Mouse (Mus musculus) stomach, postnatal 0 days (tissue): ENCODE data around the gene Gm28729. TPM values are rescaled to one million over a fixed set of nuclear protein-coding genes. Genes with fewer than 3 reads are reported as not detected.
A peak's percentile ranks its signal among the peaks of the same experiment; 100 is the strongest.
"Not testable (repeated sequence)": the region's sequence is repeated elsewhere in the genome, so short reads cannot be mapped to it uniquely, and the experiment has no call there.

ENCODE experiments used
- ATAC-seq: fragments of 200-750 bp; cut with Nextera tagmentation; 2 replicates; pipeline ENCODE4 v1.8.0; 2017; ENCODE audit not compliant: low FRiP score, low TSS enrichment
- DNase-seq: peaks from one replicate; pipeline ENCODE4 v3.0.0-alpha.2; 2016; ENCODE audit warnings: low spot score
- H3K27ac ChIP-seq: fragments of 300-500 bp; sonication (generic); replicated peaks from 2 replicates; pipeline ENCODE4 v1.5.1; 2014; ENCODE audit warnings: mild to moderate bottlenecking, control low read depth
- H3K27me3 ChIP-seq: fragments of 300-500 bp; sonication (generic); 2 replicates; pipeline ENCODE4 v1.6.1; 2014; ENCODE audit warnings: low read length; ENCODE audit not compliant: control insufficient read depth, insufficient read depth
- H3K36me3 ChIP-seq: fragments of 300-500 bp; sonication (generic); 2 replicates; pipeline ENCODE4 v1.6.1; 2014; ENCODE audit warnings: low read length, mixed read lengths; ENCODE audit not compliant: control insufficient read depth, insufficient read depth
- H3K4me1 ChIP-seq: fragments of 300-500 bp; sonication (generic); replicated peaks from 2 replicates; pipeline ENCODE4 v1.6.1; 2014; ENCODE audit warnings: antibody characterized with exemption; ENCODE audit not compliant: control insufficient read depth, insufficient read depth
- H3K4me2 ChIP-seq: fragments of 300-500 bp; sonication (generic); replicated peaks from 2 replicates; pipeline ENCODE4 v1.6.1; 2014; ENCODE audit warnings: low read depth, mild to moderate bottlenecking, control low read depth, moderate library complexity
- H3K4me3 ChIP-seq: fragments of 300-500 bp; sonication (generic); 2 replicates; pipeline ENCODE4 v1.5.1; 2014; ENCODE audit warnings: low read depth, low read length, control low read depth
- H3K9ac ChIP-seq: fragments of 300-500 bp; sonication (generic); 2 replicates; pipeline ENCODE4 v1.6.1; 2014; ENCODE audit warnings: mild to moderate bottlenecking, low read length, control low read depth, mixed read lengths
- H3K9me3 ChIP-seq: fragments of 300-500 bp; sonication (generic); 2 replicates; pipeline ENCODE4 v1.6.1; 2016; ENCODE audit warnings: low read length; ENCODE audit not compliant: control insufficient read depth
- CTCF ChIP-seq: IDR thresholded peaks from 2 replicates; pipeline ENCODE4 v1.5.1; 2016; ENCODE audit warnings: antibody characterized with exemption, low read depth, mild to moderate bottlenecking, moderate library complexity
- EP300 ChIP-seq: optimal IDR thresholded peaks from 2 replicates; pipeline ENCODE3; 2016; ENCODE audit warnings: antibody characterized with exemption
- WGBS: fragments of 180-500 bp; shearing (Covaris S2); extraction: QIAGEN DNeasy Blood & Tissue Kit; methylation state at CpG from one replicate; pipeline ENCODE4 v1.1.7; 2014; 5-methylcytosine and 5-hydroxymethylcytosine counted together
- polyA plus RNA-seq: library from polyadenylated mRNA; unstranded; fragments of >200 nt; fragmentation: Nextera tagmentation; extraction: Ambion mirVana; gene quantifications from 2 replicates; pipeline ENCODE4 v1.2.1, GENCODE M21; 2015

The Gm28729 gene
- polyA plus RNA-seq, 1 experiment from 2014 or later, result not detected

- H3K4me3 ChIP-seq, result no peak overlapping the region
- H3K27me3 ChIP-seq, result no peaks in the 10 kb centered on the region
- H3K36me3 ChIP-seq, result no peaks in the 10 kb centered on the region
- H3K9ac ChIP-seq, result no peak overlapping the region
- no peak overlapping the region for H3K27ac ChIP-seq
- no peaks in the 10 kb centered on the region for H3K9me3 ChIP-seq
- H3K4me1 ChIP-seq, result no peaks in the 10 kb centered on the region
- 69% methylated on average over 6 of the region's 6 CpGs for WGBS
- TF ChIP-seq EP300, result no peak
- TF ChIP-seq CTCF, result no peak
- H3K4me2 ChIP-seq, result no peak overlapping the region
- DNase-seq, result no peak
- ATAC-seq, result no peak
Observed at GRCm38 (mm10) chr9:96502856-96503610, 22.0 kb downstream of the Gm28729 start.

- Histone ChIP-seq H3K27ac (no peak overlapping the region), H3K9me3 (no peaks in the 10 kb centered on the region), H3K4me1 (no peaks in the 10 kb centered on the region), H3K36me3 (no peaks in the 10 kb centered on the region), H3K4me3 (no peak overlapping the region), H3K27me3 (no peaks in the 10 kb centered on the region), H3K4me2 (no peak overlapping the region), H3K9ac (no peak overlapping the region)
- 25% methylated on average over 7 of the region's 7 CpGs for WGBS
- no peak for ATAC-seq
- TF ChIP-seq EP300, result no peak
- no peak for TF ChIP-seq CTCF
- no peak for DNase-seq
Observed at GRCm38 (mm10) chr9:96501217-96501616, 23.8 kb downstream of the Gm28729 start.

GRCm38 (mm10) chr9:96493212-96493611 is 31.9 kb downstream of the Gm28729 start:
- H3K4me1 ChIP-seq, result 0 out of 2 replicates have a peak, but pooled peaks cover 2% of the 10 kb centered on the region
- no peak overlapping the region for H3K4me2 ChIP-seq
- H3K9ac ChIP-seq, result no peak overlapping the region
- H3K9me3 ChIP-seq, result no peaks in the 10 kb centered on the region
- no peak for ATAC-seq
- H3K27ac ChIP-seq, result no peak overlapping the region
- TF ChIP-seq EP300, result no peak
- TF ChIP-seq CTCF, result no peak
- H3K36me3 ChIP-seq, result no peaks in the 10 kb centered on the region
- no peaks in the 10 kb centered on the region for H3K27me3 ChIP-seq
- DNase-seq, result no peak
- no peak overlapping the region for H3K4me3 ChIP-seq
- WGBS, result 45% methylated on average over 3 of the region's 3 CpGs

DNA sequence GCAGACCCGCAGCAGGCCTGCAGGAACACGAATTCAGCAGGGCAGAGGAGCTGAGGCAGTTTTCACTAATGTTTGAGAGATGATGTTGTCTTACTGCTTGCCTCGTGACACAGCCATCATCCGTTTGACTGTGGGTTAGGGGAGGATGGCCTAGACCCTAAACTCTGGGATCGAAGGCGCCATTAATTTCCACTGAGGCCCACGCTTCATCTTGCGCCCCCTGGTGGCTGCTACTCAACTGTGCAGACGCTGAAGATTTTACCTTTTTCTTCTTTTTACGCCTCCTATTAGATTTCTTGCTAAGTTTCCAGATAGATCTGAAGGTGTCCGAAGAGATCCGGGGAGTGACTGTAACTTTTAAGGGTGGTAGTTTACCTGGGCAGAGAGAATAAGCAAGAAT is 33.3 kb downstream of the Gm28729 start:
- Histone ChIP-seq H3K36me3 (no peaks in the 10 kb centered on the region), H3K9ac (no peak overlapping the region), H3K4me1 (0 out of 2 replicates have a peak, but pooled peaks cover 2% of the 10 kb centered on the region), H3K4me3 (no peak overlapping the region), H3K9me3 (no peaks in the 10 kb centered on the region), H3K4me2 (no peak overlapping the region), H3K27me3 (no peaks in the 10 kb centered on the region), H3K27ac (no peak overlapping the region)
- no peak for TF ChIP-seq EP300
- TF ChIP-seq CTCF, result peak; percentile 87
- ATAC-seq (no peak), DNase-seq (peak; percentile 48)
- WGBS, result 33% methylated on average over 12 of the region's 12 CpGs

DNA sequence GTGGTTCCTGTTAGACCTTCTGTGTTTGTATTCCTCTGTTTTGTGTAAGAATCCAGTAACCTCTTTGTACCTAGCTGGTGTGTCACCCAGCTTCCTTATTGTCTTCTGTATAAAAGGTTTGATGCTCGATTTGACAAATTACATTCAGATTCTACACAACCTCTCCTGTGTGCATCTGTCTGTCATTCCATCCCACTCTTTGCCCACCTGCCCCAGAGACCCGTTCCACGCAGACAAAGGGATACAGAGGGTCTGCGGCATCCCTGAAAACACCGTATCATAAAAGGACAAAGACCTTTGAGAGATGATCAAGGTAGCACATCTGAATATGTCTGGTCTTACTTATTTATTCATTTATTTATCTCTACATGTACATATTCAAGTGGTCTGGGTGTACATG is 37.2 kb downstream of the Gm28729 start:
- not testable (repeated sequence) for H3K4me1 ChIP-seq, H3K27ac ChIP-seq, DNase-seq, H3K4me3 ChIP-seq, ATAC-seq, H3K4me2 ChIP-seq, H3K9me3 ChIP-seq, H3K9ac ChIP-seq, H3K27me3 ChIP-seq, H3K36me3 ChIP-seq
- WGBS, result 96% methylated on average over 5 of the region's 5 CpGs

- Histone ChIP-seq H3K4me1 (no peaks in the 10 kb centered on the region), H3K4me2 (no peak overlapping the region), H3K9me3 (no peaks in the 10 kb centered on the region), H3K27ac (no peak overlapping the region), H3K36me3 (no peaks in the 10 kb centered on the region), H3K4me3 (no peak overlapping the region), H3K9ac (no peak overlapping the region), H3K27me3 (no peaks in the 10 kb centered on the region)
- DNase-seq, result no peak
- ATAC-seq, result no peak
- WGBS, result 58% methylated on average over 2 of the region's 2 CpGs
- no peak for TF ChIP-seq CTCF
- TF ChIP-seq EP300, result no peak
Observed at GRCm38 (mm10) chr9:96483648-96484047, 41.4 kb downstream of the Gm28729 start.
